Mouse (Mus musculus) ES-Bruce4 (cell line): ENCODE measurements around the gene Rasgrp1. TPM values are rescaled to one million over a fixed set of nuclear protein-coding genes. Genes with fewer than 3 reads are reported as not detected.

ENCODE experiments used
- H3K27ac ChIP-seq: 2 replicates; pipeline ENCODE4 v1.5.1; 2012; ENCODE audit warnings: low read length, inconsistent platforms; ENCODE audit not compliant: insufficient read depth
- H3K27me3 ChIP-seq: 2 replicates; pipeline ENCODE4 v1.6.1; 2012; ENCODE audit warnings: mild to moderate bottlenecking, low read length, inconsistent platforms; ENCODE audit not compliant: control insufficient read depth, poor library complexity, insufficient read depth, severe bottlenecking
- H3K36me3 ChIP-seq: 2 replicates; pipeline ENCODE4 v1.6.1; 2012; ENCODE audit warnings: inconsistent platforms, mild to moderate bottlenecking, low read length, moderate library complexity; ENCODE audit not compliant: control insufficient read depth, poor library complexity, insufficient read depth, severe bottlenecking
- H3K4me1 ChIP-seq: one replicate; pipeline ENCODE4 v1.8.1; 2011; ENCODE audit warnings: low read length; ENCODE audit not compliant: control insufficient read depth, insufficient read depth
- H3K4me3 ChIP-seq: 2 replicates; pipeline ENCODE4 v1.5.1; 2011; ENCODE audit warnings: low read depth, mild to moderate bottlenecking, low read length
- H3K9ac ChIP-seq: 2 replicates; pipeline ENCODE4 v1.6.1; 2012; ENCODE audit warnings: low read depth, mild to moderate bottlenecking, inconsistent platforms; ENCODE audit not compliant: poor library complexity, severe bottlenecking
- H3K9me3 ChIP-seq: replicated peaks from 2 replicates; pipeline ENCODE4 v1.6.1; 2012; ENCODE audit warnings: mild to moderate bottlenecking, low read length, inconsistent platforms; ENCODE audit not compliant: control insufficient read depth, poor library complexity, insufficient read depth, severe bottlenecking
- CTCF ChIP-seq: IDR thresholded peaks from one replicate; pipeline ENCODE4 v1.8.1; 2011; ENCODE audit warnings: low read depth, low read length
- EP300 ChIP-seq: IDR thresholded peaks from 2 replicates; pipeline ENCODE4 v1.6.1; 2011; ENCODE audit warnings: low read depth, low read length; ENCODE audit not compliant: insufficient read depth
- POLR2A ChIP-seq: IDR thresholded peaks from one replicate; pipeline ENCODE4 v1.8.1; 2011; ENCODE audit warnings: low read length; ENCODE audit not compliant: insufficient read depth
- polyA plus RNA-seq: library from polyadenylated mRNA; stranded (reverse); fragments of >200 nt; gene quantifications from 2 replicates; pipeline ENCODE4 v1.2.4, GENCODE M21; 2011; ENCODE audit warnings: low read depth; ENCODE audit not compliant: missing spikeins, insufficient read depth, insufficient read length

The Rasgrp1 gene
- polyA plus RNA-seq, 1 experiment: 1.4 TPM

- Histone ChIP-seq H3K9ac (no peak overlapping the region), H3K27ac (no peak overlapping the region), H3K4me3 (no peak overlapping the region), H3K4me1 (no peaks in the 10 kb centered on the region), H3K9me3 (no peaks in the 10 kb centered on the region), H3K36me3 (no peaks in the 10 kb centered on the region), H3K27me3 (no peaks in the 10 kb centered on the region)
- TF ChIP-seq POLR2A (no peak), CTCF (no peak), EP300 (no peak)
Measured at GRCm38 (mm10) chr2:117311349-117311748, 31.5 kb downstream of the Rasgrp1 start.

- no peaks in the 10 kb centered on the region for H3K27me3 ChIP-seq
- no peak overlapping the region for H3K27ac ChIP-seq
- no peak overlapping the region for H3K9ac ChIP-seq
- no peaks in the 10 kb centered on the region for H3K9me3 ChIP-seq
- no peaks in the 10 kb centered on the region for H3K36me3 ChIP-seq
- H3K4me3 ChIP-seq: no peak overlapping the region
- H3K4me1 ChIP-seq: no peaks in the 10 kb centered on the region
- TF ChIP-seq POLR2A (no peak), CTCF (no peak)
Measured at GRCm38 (mm10) chr2:117309046-117309445, 33.8 kb downstream of the Rasgrp1 start.

- no peak for TF ChIP-seq CTCF
- no peak for TF ChIP-seq EP300
- TF ChIP-seq POLR2A: no peak
- H3K9ac ChIP-seq: no peak overlapping the region
- no peaks in the 10 kb centered on the region for H3K9me3 ChIP-seq
- no peak overlapping the region for H3K4me3 ChIP-seq
- no peak overlapping the region for H3K27ac ChIP-seq
- H3K4me1 ChIP-seq: no peaks in the 10 kb centered on the region
- H3K27me3 ChIP-seq: no peaks in the 10 kb centered on the region
- H3K36me3 ChIP-seq: no peaks in the 10 kb centered on the region
Measured at GRCm38 (mm10) chr2:117307959-117308358, 34.8 kb downstream of the Rasgrp1 start.

- TF ChIP-seq POLR2A: no peak
- no peak for TF ChIP-seq CTCF
- TF ChIP-seq EP300: no peak
- no peaks in the 10 kb centered on the region for H3K4me1 ChIP-seq
- H3K4me3 ChIP-seq: no peak overlapping the region
- H3K9me3 ChIP-seq: no peaks in the 10 kb centered on the region
- H3K36me3 ChIP-seq: no peaks in the 10 kb centered on the region
- no peaks in the 10 kb centered on the region for H3K27me3 ChIP-seq
- H3K9ac ChIP-seq: no peak overlapping the region
- no peak overlapping the region for H3K27ac ChIP-seq
Measured at GRCm38 (mm10) chr2:117304941-117305340, 37.9 kb downstream of the Rasgrp1 start.

- Histone ChIP-seq H3K9ac (no peak overlapping the region), H3K4me3 (no peak overlapping the region), H3K36me3 (no peaks in the 10 kb centered on the region), H3K4me1 (no peaks in the 10 kb centered on the region), H3K9me3 (no peaks in the 10 kb centered on the region), H3K27ac (no peak overlapping the region), H3K27me3 (no peaks in the 10 kb centered on the region)
- no peak for TF ChIP-seq CTCF
- no peak for TF ChIP-seq EP300
- no peak for TF ChIP-seq POLR2A
Measured at GRCm38 (mm10) chr2:117303391-117304350, 39.1 kb downstream of the Rasgrp1 start.

- no peak overlapping the region for H3K4me3 ChIP-seq
Measured at GRCm38 (mm10) chr2:117299596-117300448, 43.0 kb downstream of the Rasgrp1 start.

More at GRCm38 (mm10) chr2:117299596-117300448, 43.0 kb downstream of the Rasgrp1 start:
- Histone ChIP-seq H3K9ac (no peak overlapping the region), H3K9me3 (no peaks in the 10 kb centered on the region), H3K36me3 (no peaks in the 10 kb centered on the region), H3K4me1 (no peaks in the 10 kb centered on the region), H3K27ac (no peak overlapping the region), H3K27me3 (no peaks in the 10 kb centered on the region)
- no peak for TF ChIP-seq CTCF
- TF ChIP-seq POLR2A: no peak
- no peak for TF ChIP-seq EP300
